Mouse (Mus musculus) E14TG2a.4 (cell line): ENCODE measurements around the gene Irak2.

Experiments used
- H3K27me3 ChIP-seq: 2 replicates; pipeline ENCODE4 v1.6.1; 2014; ENCODE audit warnings: low read length, control low read depth; ENCODE audit not compliant: insufficient read depth
- H3K36me3 ChIP-seq: 2 replicates; pipeline ENCODE4 v1.6.1; 2014; ENCODE audit warnings: low read length, control low read depth; ENCODE audit not compliant: insufficient read depth
- H3K4me1 ChIP-seq: replicated peaks from 2 replicates; pipeline ENCODE4 v1.6.1; 2014; ENCODE audit warnings: low read depth, low read length, control low read depth
- H3K4me3 ChIP-seq: replicated peaks from 2 replicates; pipeline ENCODE4 v1.5.1; 2014; ENCODE audit warnings: mild to moderate bottlenecking, low read length
- H3K9me3 ChIP-seq: 2 replicates; pipeline ENCODE4 v1.6.1; 2014; ENCODE audit warnings: low read length, control low read depth
- CTCF ChIP-seq: conservative IDR thresholded peaks from 2 replicates; pipeline ENCODE4 v1.5.1; 2014; ENCODE audit warnings: low read length
- NANOG ChIP-seq: IDR thresholded peaks from 2 replicates; pipeline ENCODE4 v1.6.1; 2014; ENCODE audit warnings: borderline replicate concordance, low read length, mixed read lengths
- POU5F1 ChIP-seq: IDR thresholded peaks from 2 replicates; pipeline ENCODE4 v1.6.1; 2014; ENCODE audit warnings: low read length, borderline replicate concordance

Gene Irak2

GRCm38 (mm10) chr6:113644808-113645207, 6.5 kb downstream of the Irak2 start:
- H3K4me1 ChIP-seq: peaks cover 5% of the 10 kb centered on the region
- no peak overlapping the region for H3K4me3 ChIP-seq
- no peaks in the 10 kb centered on the region for H3K27me3 ChIP-seq
- no peaks in the 10 kb centered on the region for H3K9me3 ChIP-seq
- H3K36me3 ChIP-seq: no peaks in the 10 kb centered on the region
- no peak for TF ChIP-seq NANOG
- TF ChIP-seq POU5F1: no peak
- no peak for TF ChIP-seq CTCF

- Histone ChIP-seq H3K9me3 (no peaks in the 10 kb centered on the region), H3K27me3 (no peaks in the 10 kb centered on the region), H3K4me1 (peaks cover 51% of the 10 kb centered on the region), H3K4me3 (no peak overlapping the region), H3K36me3 (no peaks in the 10 kb centered on the region)
- TF ChIP-seq NANOG: no peak
- TF ChIP-seq POU5F1: no peak
- no peak for TF ChIP-seq CTCF
Measured at GRCm38 (mm10) chr6:113649346-113650196, 11.3 kb downstream of the Irak2 start.

GRCm38 (mm10) chr6:113650197-113650640, 12.0 kb downstream of the Irak2 start:
- TF ChIP-seq CTCF (no peak), POU5F1 (no peak), NANOG (no peak)

GRCm38 (mm10) chr6:113651626-113652025, 13.4 kb downstream of the Irak2 start:
- Histone ChIP-seq H3K27me3 (no peaks in the 10 kb centered on the region), H3K36me3 (no peaks in the 10 kb centered on the region), H3K9me3 (no peaks in the 10 kb centered on the region), H3K4me3 (no peak overlapping the region), H3K4me1 (peaks cover 65% of the 10 kb centered on the region)
- no peak for TF ChIP-seq CTCF
- no peak for TF ChIP-seq NANOG
- TF ChIP-seq POU5F1: no peak

More at GRCm38 (mm10) chr6:113650197-113650640, 12.0 kb downstream of the Irak2 start:
- Histone ChIP-seq H3K27me3 (no peaks in the 10 kb centered on the region), H3K9me3 (no peaks in the 10 kb centered on the region), H3K36me3 (no peaks in the 10 kb centered on the region), H3K4me3 (no peak overlapping the region), H3K4me1 (peaks cover 58% of the 10 kb centered on the region)

- Histone ChIP-seq H3K36me3 (no peaks in the 10 kb centered on the region), H3K4me1 (peaks cover 82% of the 10 kb centered on the region), H3K4me3 (0 out of 2 replicates have a peak overlapping the region, but pooled peaks have one; percentile 20), H3K27me3 (no peaks in the 10 kb centered on the region), H3K9me3 (no peaks in the 10 kb centered on the region)
- TF ChIP-seq CTCF: no peak
- TF ChIP-seq NANOG: no peak
- TF ChIP-seq POU5F1: no peak
Measured at GRCm38 (mm10) chr6:113653551-113653950, 15.3 kb downstream of the Irak2 start.

- peaks cover 86% of the 10 kb centered on the region for H3K4me1 ChIP-seq
- TF ChIP-seq POU5F1 (no peak), CTCF (no peak)
- H3K4me3 ChIP-seq: 0 out of 2 replicates have a peak overlapping the region, but pooled peaks have one; percentile 20
- no peaks in the 10 kb centered on the region for H3K36me3 ChIP-seq
- H3K9me3 ChIP-seq: no peaks in the 10 kb centered on the region
- no peaks in the 10 kb centered on the region for H3K27me3 ChIP-seq
Measured at GRCm38 (mm10) chr6:113654102-113654501, 15.8 kb downstream of the Irak2 start.

GRCm38 (mm10) chr6:113654753-113655397, 16.6 kb downstream of the Irak2 start:
- H3K36me3 ChIP-seq: no peaks in the 10 kb centered on the region
- peaks cover 82% of the 10 kb centered on the region for H3K4me1 ChIP-seq
- H3K9me3 ChIP-seq: no peaks in the 10 kb centered on the region
- no peak overlapping the region for H3K4me3 ChIP-seq
- TF ChIP-seq POU5F1 (no peak), CTCF (no peak), NANOG (no peak)
- H3K27me3 ChIP-seq: no peaks in the 10 kb centered on the region

- Histone ChIP-seq H3K27me3 (no peaks in the 10 kb centered on the region), H3K36me3 (no peaks in the 10 kb centered on the region), H3K4me3 (no peak overlapping the region), H3K9me3 (no peaks in the 10 kb centered on the region), H3K4me1 (peaks cover 82% of the 10 kb centered on the region)
- TF ChIP-seq POU5F1 (no peak), NANOG (no peak), CTCF (no peak)
Measured at GRCm38 (mm10) chr6:113655475-113655874, 17.2 kb downstream of the Irak2 start.
